Mouse (Mus musculus) stomach, embryonic 15.5 days (tissue): ENCODE results near the gene Ctbp2. TPM values are rescaled to one million over a fixed set of nuclear protein-coding genes. Genes with fewer than 3 reads are reported as not detected.

Source experiments
- ATAC-seq: fragments of 200-750 bp; cut with Nextera tagmentation; 2 replicates; pipeline ENCODE4 v1.8.0; 2017; ENCODE audit warnings: low read depth, moderate number of reproducible peaks, moderate TSS enrichment; ENCODE audit not compliant: insufficient read depth, low FRiP score
- H3K27ac ChIP-seq: fragments of 300-500 bp; sonication (generic); 2 replicates; pipeline ENCODE4 v1.5.1; 2015; ENCODE audit warnings: mild to moderate bottlenecking, inconsistent platforms
- H3K27me3 ChIP-seq: fragments of 300-500 bp; sonication (generic); replicated peaks from 2 replicates; pipeline ENCODE4 v1.6.1; 2015; ENCODE audit warnings: inconsistent platforms
- H3K36me3 ChIP-seq: fragments of 300-500 bp; sonication (generic); 2 replicates; pipeline ENCODE4 v1.6.1; 2015; ENCODE audit warnings: inconsistent platforms
- H3K4me1 ChIP-seq: fragments of 300-500 bp; sonication (generic); 2 replicates; pipeline ENCODE4 v1.6.1; 2015; ENCODE audit warnings: inconsistent platforms
- H3K4me2 ChIP-seq: fragments of 300-500 bp; sonication (generic); 2 replicates; pipeline ENCODE4 v1.6.1; 2015; ENCODE audit warnings: mild to moderate bottlenecking, inconsistent platforms
- H3K4me3 ChIP-seq: fragments of 300-500 bp; sonication (generic); replicated peaks from 2 replicates; pipeline ENCODE4 v1.5.1; 2015; ENCODE audit warnings: inconsistent platforms
- H3K9ac ChIP-seq: fragments of 300-500 bp; sonication (generic); 2 replicates; pipeline ENCODE4 v1.6.1; 2015; ENCODE audit warnings: inconsistent platforms
- H3K9me3 ChIP-seq: fragments of 300-500 bp; sonication (generic); 2 replicates; pipeline ENCODE4 v1.6.1; 2016; ENCODE audit warnings: inconsistent platforms
- WGBS: fragments of 180-500 bp; shearing (Covaris S2); methylation state at CpG from one replicate; pipeline ENCODE4 v1.1.7; 2015; 5-methylcytosine and 5-hydroxymethylcytosine counted together
- polyA plus RNA-seq: library from polyadenylated mRNA; unstranded; fragments of >200 nt; fragmentation: Nextera tagmentation; extraction: Ambion mirVana; gene quantifications from 2 replicates; pipeline ENCODE4 v1.2.1, GENCODE M21; 2015

The Ctbp2 gene
- polyA plus RNA-seq, 1 experiment from 2014 or later, result 87.8 TPM

GRCm38 (mm10) chr7:133011611-133012010 is 112.5 kb downstream of the Ctbp2 start:
- Histone ChIP-seq H3K4me3 (no peak overlapping the region), H3K4me2 (no peak overlapping the region), H3K36me3 (no peaks in the 10 kb centered on the region), H3K27ac (0 out of 2 replicates have a peak overlapping the region, but pooled peaks have one; percentile 23), H3K9me3 (no peaks in the 10 kb centered on the region), H3K4me1 (peaks cover 66% of the 10 kb centered on the region), H3K27me3 (no peaks in the 10 kb centered on the region), H3K9ac (no peak overlapping the region)
- ATAC-seq, result 0 out of 2 replicates have a peak, but pooled peaks have one; percentile 7
- WGBS, result 40% methylated on average over 4 of the region's 4 CpGs

- peak overlapping the region; percentile 75 for H3K27ac ChIP-seq
- H3K9me3 ChIP-seq, result no peaks in the 10 kb centered on the region
- no peaks in the 10 kb centered on the region for H3K36me3 ChIP-seq
- 16% methylated on average over 5 of the region's 5 CpGs for WGBS
- peaks cover 66% of the 10 kb centered on the region for H3K4me1 ChIP-seq
- H3K4me2 ChIP-seq, result no peak overlapping the region
- H3K9ac ChIP-seq, result no peak overlapping the region
- H3K4me3 ChIP-seq, result no peak overlapping the region
- ATAC-seq, result peak; percentile 29; the same call in 1 of the 2 replicates
- no peaks in the 10 kb centered on the region for H3K27me3 ChIP-seq
These were observed 113.0 kb downstream of the Ctbp2 start for GRCm38 (mm10) chr7:133011191-133011590.

GRCm38 (mm10) chr7:133010477-133010876 is 113.7 kb downstream of the Ctbp2 start:
- Histone ChIP-seq H3K9me3 (no peaks in the 10 kb centered on the region), H3K27ac (peak overlapping the region; percentile 45; the same call in 1 of the 2 replicates), H3K4me1 (peaks cover 67% of the 10 kb centered on the region), H3K27me3 (no peaks in the 10 kb centered on the region), H3K36me3 (no peaks in the 10 kb centered on the region), H3K4me2 (no peak overlapping the region), H3K4me3 (no peak overlapping the region), H3K9ac (no peak overlapping the region)
- WGBS, result 75% methylated on average over 3 of the region's 3 CpGs
- ATAC-seq, result no peak

- Histone ChIP-seq H3K27ac (no peak overlapping the region), H3K4me2 (no peak overlapping the region), H3K4me1 (peaks cover 59% of the 10 kb centered on the region), H3K4me3 (no peak overlapping the region), H3K9me3 (no peaks in the 10 kb centered on the region), H3K9ac (no peak overlapping the region), H3K27me3 (no peaks in the 10 kb centered on the region), H3K36me3 (no peaks in the 10 kb centered on the region)
- 80% methylated on average over 8 of the region's 8 CpGs for WGBS
- no peak for ATAC-seq
These were observed 114.5 kb downstream of the Ctbp2 start for GRCm38 (mm10) chr7:133009676-133010075.

DNA sequence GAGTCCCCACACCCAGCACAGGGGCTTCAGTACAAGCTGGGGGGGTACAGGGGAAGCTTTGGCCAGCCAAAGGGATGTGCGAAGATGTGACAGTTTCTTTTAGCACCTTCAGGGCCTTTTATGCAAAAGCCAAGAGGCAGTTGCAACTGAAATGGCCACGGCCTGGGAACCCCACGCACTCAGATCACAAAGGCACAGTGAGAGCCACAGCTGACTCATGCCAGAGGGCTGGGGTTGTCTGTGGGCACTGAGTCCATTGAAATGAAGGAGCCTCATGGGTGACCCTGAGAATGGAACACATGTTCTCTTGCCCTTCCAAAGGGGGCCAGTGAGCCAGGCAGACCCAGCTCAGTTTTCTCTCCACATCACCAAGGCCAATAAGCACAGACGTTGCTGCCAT is 115.5 kb downstream of the Ctbp2 start:
- Histone ChIP-seq H3K4me3 (no peak overlapping the region), H3K27me3 (no peaks in the 10 kb centered on the region), H3K4me1 (peaks cover 61% of the 10 kb centered on the region), H3K36me3 (no peaks in the 10 kb centered on the region), H3K9me3 (no peaks in the 10 kb centered on the region), H3K4me2 (no peak overlapping the region), H3K9ac (no peak overlapping the region), H3K27ac (no peak overlapping the region; the same call in 1 of the 2 replicates)
- ATAC-seq, result no peak
- WGBS, result 93% methylated on average over 4 of the region's 4 CpGs

GRCm38 (mm10) chr7:133007343-133007742 is 116.8 kb downstream of the Ctbp2 start:
- Histone ChIP-seq H3K4me3 (no peak overlapping the region), H3K4me1 (peaks cover 57% of the 10 kb centered on the region), H3K27me3 (no peaks in the 10 kb centered on the region), H3K4me2 (no peak overlapping the region), H3K36me3 (0 out of 2 replicates have a peak, but pooled peaks cover 3% of the 10 kb centered on the region), H3K27ac (peak overlapping the region; percentile 51; the same call in 1 of the 2 replicates), H3K9me3 (no peaks in the 10 kb centered on the region), H3K9ac (no peak overlapping the region)
- WGBS, result 55% methylated on average over 11 of the region's 11 CpGs
- peak; percentile 33; the same call in 1 of the 2 replicates for ATAC-seq

DNA sequence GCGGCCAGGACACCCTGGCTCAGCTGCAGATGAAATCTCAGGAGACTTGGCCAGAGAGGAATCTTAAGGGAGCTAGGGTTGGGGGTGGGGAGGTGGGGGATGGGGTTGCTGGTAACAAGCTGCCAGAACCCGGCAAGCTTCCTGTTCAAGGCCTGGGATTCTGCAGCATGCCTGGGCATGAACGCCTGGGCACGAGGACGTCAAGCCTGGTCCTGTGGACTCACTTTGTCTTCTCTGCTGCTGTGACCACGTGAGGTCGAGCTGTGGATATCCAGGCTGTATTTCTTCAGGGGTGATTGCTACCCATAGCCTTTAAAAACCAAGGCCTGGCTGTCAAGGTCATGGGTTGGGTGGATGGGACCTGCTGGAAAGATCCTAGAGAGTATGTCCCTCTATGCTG is 118.4 kb downstream of the Ctbp2 start:
- Histone ChIP-seq H3K4me2 (no peak overlapping the region), H3K4me3 (no peak overlapping the region), H3K27ac (no peak overlapping the region), H3K36me3 (0 out of 2 replicates have a peak, but pooled peaks cover 3% of the 10 kb centered on the region), H3K27me3 (no peaks in the 10 kb centered on the region), H3K4me1 (peaks cover 42% of the 10 kb centered on the region), H3K9me3 (no peaks in the 10 kb centered on the region), H3K9ac (no peak overlapping the region)
- WGBS, result 76% methylated on average over 7 of the region's 7 CpGs
- no peak for ATAC-seq

DNA sequence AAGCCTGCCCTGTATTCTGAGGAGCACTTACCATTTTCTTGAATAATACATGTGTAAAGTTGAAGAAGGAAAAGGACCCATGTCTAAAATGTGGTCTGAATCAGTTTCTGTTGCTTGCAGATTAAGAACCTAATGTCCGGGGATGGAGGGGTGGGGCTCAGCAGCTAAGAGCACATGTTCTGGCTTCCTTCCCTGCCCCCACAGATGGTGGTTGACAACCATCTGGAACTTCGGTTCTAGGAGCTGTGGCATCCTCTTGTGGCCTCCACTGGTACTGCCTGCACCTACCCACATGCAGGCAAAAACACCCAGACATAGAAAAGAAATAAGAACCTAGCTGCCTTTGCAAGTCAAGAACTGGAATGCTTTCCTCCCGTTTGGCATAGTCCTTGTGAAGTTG is 120.7 kb downstream of the Ctbp2 start:
- no peak overlapping the region for H3K27ac ChIP-seq
- H3K4me3 ChIP-seq, result no peak overlapping the region
- H3K27me3 ChIP-seq, result no peaks in the 10 kb centered on the region
- no peak overlapping the region for H3K9ac ChIP-seq
- no peak overlapping the region for H3K4me2 ChIP-seq
- ATAC-seq, result 0 out of 2 replicates have a peak, but pooled peaks have one; percentile 28
- 12% methylated on average over 3 of the region's 3 CpGs for WGBS
- H3K4me1 ChIP-seq, result peaks cover 33% of the 10 kb centered on the region
- peaks cover 6% of the 10 kb centered on the region; the same call in 1 of the 2 replicates for H3K36me3 ChIP-seq
- H3K9me3 ChIP-seq, result no peaks in the 10 kb centered on the region

GRCm38 (mm10) chr7:133002271-133002670 is 121.9 kb downstream of the Ctbp2 start:
- WGBS, result 82% methylated on average over 6 of the region's 6 CpGs

GRCm38 (mm10) chr7:133001388-133001787 is 122.8 kb downstream of the Ctbp2 start:
- Histone ChIP-seq H3K36me3 (peaks cover 24% of the 10 kb centered on the region), H3K27ac (no peak overlapping the region), H3K9ac (no peak overlapping the region), H3K27me3 (no peaks in the 10 kb centered on the region), H3K9me3 (no peaks in the 10 kb centered on the region), H3K4me1 (peaks cover 17% of the 10 kb centered on the region), H3K4me3 (no peak overlapping the region), H3K4me2 (no peak overlapping the region)
- no peak for ATAC-seq
- WGBS, result 85% methylated on average over 3 of the region's 3 CpGs

More at GRCm38 (mm10) chr7:133002271-133002670, 121.9 kb downstream of the Ctbp2 start:
- Histone ChIP-seq H3K9ac (no peak overlapping the region), H3K27ac (no peak overlapping the region), H3K4me2 (no peak overlapping the region), H3K4me1 (peaks cover 22% of the 10 kb centered on the region), H3K9me3 (no peaks in the 10 kb centered on the region), H3K27me3 (no peaks in the 10 kb centered on the region), H3K36me3 (peaks cover 17% of the 10 kb centered on the region), H3K4me3 (no peak overlapping the region)
- no peak for ATAC-seq

DNA sequence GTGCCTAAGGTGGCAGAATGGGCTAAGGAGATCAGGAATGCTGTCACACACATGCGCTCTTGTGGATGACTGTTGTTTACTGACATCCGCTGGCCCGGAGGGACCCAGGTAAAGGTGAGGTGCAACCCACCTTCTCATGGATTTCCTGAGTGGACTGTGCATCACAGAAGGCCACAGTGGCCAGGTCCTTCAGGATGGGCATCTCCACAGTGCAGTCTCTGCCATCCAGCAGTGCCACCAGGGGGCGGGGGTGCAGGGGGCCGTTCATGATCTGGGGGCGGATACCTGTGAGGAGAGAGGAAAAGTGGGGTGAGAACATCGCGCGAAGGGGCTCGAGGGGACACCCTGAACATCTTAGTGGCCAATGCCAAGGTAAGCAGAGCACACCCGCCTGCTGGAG is 125.1 kb downstream of the Ctbp2 start:
- H3K36me3 ChIP-seq, result peaks cover 44% of the 10 kb centered on the region
- H3K4me2 ChIP-seq, result no peak overlapping the region
- H3K27ac ChIP-seq, result no peak overlapping the region
- H3K9me3 ChIP-seq, result no peaks in the 10 kb centered on the region
- 96% methylated on average over 11 of the region's 11 CpGs for WGBS
- no peaks in the 10 kb centered on the region for H3K27me3 ChIP-seq
- H3K4me3 ChIP-seq, result no peak overlapping the region
- no peak for ATAC-seq
- peaks cover 9% of the 10 kb centered on the region; the same call in 1 of the 2 replicates for H3K4me1 ChIP-seq
- H3K9ac ChIP-seq, result no peak overlapping the region

GRCm38 (mm10) chr7:132998639-132999038 is 125.5 kb downstream of the Ctbp2 start:
- H3K27me3 ChIP-seq, result no peaks in the 10 kb centered on the region
- no peak for ATAC-seq

GRCm38 (mm10) chr7:132996391-132996790 is 127.8 kb downstream of the Ctbp2 start:
- Histone ChIP-seq H3K9me3 (no peaks in the 10 kb centered on the region), H3K36me3 (peaks cover 41% of the 10 kb centered on the region), H3K4me1 (no peaks in the 10 kb centered on the region), H3K9ac (no peak overlapping the region), H3K4me3 (no peak overlapping the region), H3K27me3 (no peaks in the 10 kb centered on the region), H3K4me2 (no peak overlapping the region), H3K27ac (no peak overlapping the region)
- no peak for ATAC-seq
- 86% methylated on average over 5 of the region's 5 CpGs for WGBS

More at GRCm38 (mm10) chr7:132998639-132999038, 125.5 kb downstream of the Ctbp2 start:
- 93% methylated on average over 12 of the region's 12 CpGs for WGBS
- Histone ChIP-seq H3K9ac (no peak overlapping the region), H3K4me3 (no peak overlapping the region), H3K4me2 (no peak overlapping the region), H3K36me3 (peaks cover 44% of the 10 kb centered on the region), H3K4me1 (peaks cover 6% of the 10 kb centered on the region; the same call in 1 of the 2 replicates), H3K9me3 (no peaks in the 10 kb centered on the region), H3K27ac (no peak overlapping the region)
